Mouse (Mus musculus) neural tube, embryonic 15.5 days (tissue): ENCODE results near the gene Nedd1. TPM values are rescaled to one million over a fixed set of nuclear protein-coding genes. Genes with fewer than 3 reads are reported as not detected.

Source experiments
- ATAC-seq: fragments of 200-750 bp; cut with Nextera tagmentation; 2 replicates; pipeline ENCODE4 v1.8.0; 2017; ENCODE audit warnings: mild to moderate bottlenecking, moderate TSS enrichment, moderate library complexity; ENCODE audit not compliant: low FRiP score
- H3K27ac ChIP-seq: fragments of 300-500 bp; sonication (generic); replicated peaks from 2 replicates; pipeline ENCODE4 v1.5.1; 2015; ENCODE audit warnings: mild to moderate bottlenecking, inconsistent platforms
- H3K27me3 ChIP-seq: fragments of 300-500 bp; sonication (generic); replicated peaks from 2 replicates; pipeline ENCODE4 v1.6.1; 2015; ENCODE audit warnings: inconsistent platforms
- H3K36me3 ChIP-seq: fragments of 300-500 bp; sonication (generic); 2 replicates; pipeline ENCODE4 v1.6.1; 2015; ENCODE audit warnings: inconsistent platforms
- H3K4me1 ChIP-seq: fragments of 300-500 bp; sonication (generic); 2 replicates; pipeline ENCODE4 v1.6.1; 2015; ENCODE audit warnings: inconsistent platforms
- H3K4me2 ChIP-seq: fragments of 300-500 bp; sonication (generic); 2 replicates; pipeline ENCODE4 v1.6.1; 2015; ENCODE audit warnings: inconsistent platforms, mild to moderate bottlenecking, moderate library complexity
- H3K4me3 ChIP-seq: fragments of 300-500 bp; sonication (generic); replicated peaks from 2 replicates; pipeline ENCODE4 v1.5.1; 2015; ENCODE audit warnings: mild to moderate bottlenecking, inconsistent platforms
- H3K9ac ChIP-seq: fragments of 300-500 bp; sonication (generic); replicated peaks from 2 replicates; pipeline ENCODE4 v1.6.1; 2015; ENCODE audit warnings: mild to moderate bottlenecking, inconsistent platforms
- H3K9me3 ChIP-seq: fragments of 300-500 bp; sonication (generic); replicated peaks from 2 replicates; pipeline ENCODE4 v1.6.1; 2016; ENCODE audit warnings: inconsistent platforms
- WGBS: fragments of 180-500 bp; shearing (Covaris S2); methylation state at CpG from one replicate; pipeline ENCODE4 v1.1.7; 2015; ENCODE audit warnings: mixed read lengths; 5-methylcytosine and 5-hydroxymethylcytosine counted together
- polyA plus RNA-seq: library from polyadenylated mRNA; unstranded; fragments of >200 nt; fragmentation: Nextera tagmentation; extraction: Ambion mirVana; gene quantifications from 2 replicates; pipeline ENCODE4 v1.2.1, GENCODE M21; 2015

The Nedd1 gene
- 11.0 and 18.0 TPM in 2 replicates for polyA plus RNA-seq

DNA sequence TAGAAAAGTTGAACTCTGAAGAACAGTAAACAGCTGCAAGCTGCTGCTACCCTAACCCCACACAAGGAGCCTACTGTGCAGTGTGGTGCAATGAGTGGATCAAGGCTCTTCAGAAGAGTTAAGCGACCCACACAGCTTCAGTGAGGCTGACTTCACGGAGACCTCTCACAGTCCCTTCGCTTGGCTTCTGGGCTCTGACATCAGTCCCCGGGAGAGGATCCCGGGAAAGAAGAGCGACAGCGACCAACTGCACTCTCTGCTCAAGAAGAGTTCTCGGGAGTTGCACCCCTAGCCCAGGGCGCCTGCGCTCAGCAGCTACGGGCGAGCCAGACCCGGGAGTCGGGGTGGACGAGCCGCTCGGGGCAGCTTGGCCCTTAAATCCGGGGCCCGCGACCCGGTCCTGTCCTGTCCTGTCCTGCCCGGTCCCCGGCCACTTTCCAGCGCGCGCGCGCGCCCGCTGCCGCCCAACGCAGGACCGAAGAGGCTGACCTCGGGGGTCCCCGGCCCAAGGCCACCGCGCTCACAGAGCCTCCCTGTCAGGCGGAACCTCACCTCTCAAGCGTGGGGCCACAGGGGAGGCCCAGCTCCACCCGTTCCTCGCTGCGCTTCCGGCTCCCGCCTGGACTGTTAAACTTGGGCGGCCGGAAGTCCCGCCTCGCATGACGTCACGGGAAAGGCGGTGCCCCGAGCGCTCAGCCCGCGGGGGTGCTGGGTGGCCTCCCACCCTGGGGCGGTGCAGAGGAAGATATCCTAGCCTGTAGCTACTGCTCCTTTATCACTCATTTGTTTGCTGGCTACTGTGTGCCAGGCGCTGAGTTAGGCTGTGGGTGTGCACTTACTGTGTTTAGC is at the start of gene Nedd1:
Gene Nedd1, minus strand, starts transcription at position 650 of the 849 bp plus-strand sequence.
- H3K27ac ChIP-seq, result peak within 1 kb of the TSS; percentile 82

GRCm38 (mm10) chr10:92754359-92754758 is 32.1 kb upstream of the Nedd1 start:
- Histone ChIP-seq H3K27me3 (no peaks in the 10 kb centered on the region), H3K4me3 (no peak overlapping the region), H3K9ac (no peak overlapping the region), H3K4me1 (0 out of 2 replicates have a peak, but pooled peaks cover 2% of the 10 kb centered on the region), H3K27ac (no peak overlapping the region), H3K36me3 (no peaks in the 10 kb centered on the region), H3K4me2 (no peak overlapping the region), H3K9me3 (no peaks in the 10 kb centered on the region)
- peak; percentile 50; the same call in 1 of the 2 replicates for ATAC-seq
- 58% methylated on average over 5 of the region's 5 CpGs for WGBS

More for the DNA sequence above, at the start of gene Nedd1:
- Histone ChIP-seq H3K4me3 (peak within 1 kb of the TSS; percentile 95), H3K9me3 (no peaks in the 10 kb centered on the region), H3K9ac (peak within 1 kb of the TSS; percentile 71), H3K36me3 (no peaks in the 10 kb centered on the region), H3K4me2 (peak within 1 kb of the TSS; percentile 90), H3K4me1 (peaks cover 15% of the 10 kb centered on the region), H3K27me3 (no peaks in the 10 kb centered on the region)
- ATAC-seq, result peak; percentile 99
- under 1% methylated on average over 54 of the region's 57 CpGs for WGBS

- no peak overlapping the region for H3K27ac ChIP-seq
- no peak overlapping the region for H3K4me2 ChIP-seq
- H3K4me1 ChIP-seq, result no peaks in the 10 kb centered on the region
- H3K36me3 ChIP-seq, result no peaks in the 10 kb centered on the region
- H3K27me3 ChIP-seq, result no peaks in the 10 kb centered on the region
- no peak overlapping the region for H3K4me3 ChIP-seq
- H3K9me3 ChIP-seq, result no peaks in the 10 kb centered on the region
- no peak for ATAC-seq
- 90% methylated on average over 3 of the region's 3 CpGs for WGBS
- no peak overlapping the region for H3K9ac ChIP-seq
These were observed 8.1 kb upstream of the Nedd1 start for GRCm38 (mm10) chr10:92730339-92730738.

- Histone ChIP-seq H3K27me3 (no peaks in the 10 kb centered on the region), H3K4me3 (no peak overlapping the region), H3K36me3 (no peaks in the 10 kb centered on the region), H3K9me3 (no peaks in the 10 kb centered on the region), H3K4me2 (no peak overlapping the region), H3K27ac (no peak overlapping the region), H3K9ac (no peak overlapping the region), H3K4me1 (no peaks in the 10 kb centered on the region)
- WGBS, result 78% methylated on average over 3 of the region's 3 CpGs
- ATAC-seq, result no peak
These were observed 6.5 kb upstream of the Nedd1 start for GRCm38 (mm10) chr10:92728723-92729122.

- H3K4me3 ChIP-seq, result peak overlapping the region; percentile 95
- H3K4me2 ChIP-seq, result peak overlapping the region; percentile 90
- H3K27ac ChIP-seq, result peak overlapping the region; percentile 82
- no peak for ATAC-seq
- H3K4me1 ChIP-seq, result peaks cover 15% of the 10 kb centered on the region
- no peaks in the 10 kb centered on the region for H3K36me3 ChIP-seq
- H3K27me3 ChIP-seq, result no peaks in the 10 kb centered on the region
- H3K9me3 ChIP-seq, result no peaks in the 10 kb centered on the region
- WGBS, result 26% methylated on average over 5 of the region's 5 CpGs
- H3K9ac ChIP-seq, result peak overlapping the region; percentile 71
These were observed 384 bp upstream of the Nedd1 start for GRCm38 (mm10) chr10:92722620-92722988.

- H3K27ac ChIP-seq, result no peak overlapping the region
- 69% methylated on average over 6 of the region's 6 CpGs for WGBS
- H3K4me1 ChIP-seq, result no peaks in the 10 kb centered on the region
- H3K9ac ChIP-seq, result no peak overlapping the region
- H3K27me3 ChIP-seq, result no peaks in the 10 kb centered on the region
- H3K36me3 ChIP-seq, result no peaks in the 10 kb centered on the region
- H3K4me2 ChIP-seq, result no peak overlapping the region
- no peaks in the 10 kb centered on the region for H3K9me3 ChIP-seq
- no peak for ATAC-seq
- H3K4me3 ChIP-seq, result no peak overlapping the region
These were observed 23.2 kb downstream of the Nedd1 start for GRCm38 (mm10) chr10:92699032-92699431.

- no peak overlapping the region for H3K27ac ChIP-seq
- no peaks in the 10 kb centered on the region for H3K36me3 ChIP-seq
- no peaks in the 10 kb centered on the region for H3K4me1 ChIP-seq
- ATAC-seq, result no peak
- H3K9ac ChIP-seq, result no peak overlapping the region
- no peaks in the 10 kb centered on the region for H3K9me3 ChIP-seq
- WGBS, result 90% methylated on average over 4 of the region's 4 CpGs
- H3K4me2 ChIP-seq, result no peak overlapping the region
- H3K4me3 ChIP-seq, result no peak overlapping the region
- H3K27me3 ChIP-seq, result no peaks in the 10 kb centered on the region
These were observed 47.2 kb downstream of the Nedd1 start for GRCm38 (mm10) chr10:92675056-92675455.

DNA sequence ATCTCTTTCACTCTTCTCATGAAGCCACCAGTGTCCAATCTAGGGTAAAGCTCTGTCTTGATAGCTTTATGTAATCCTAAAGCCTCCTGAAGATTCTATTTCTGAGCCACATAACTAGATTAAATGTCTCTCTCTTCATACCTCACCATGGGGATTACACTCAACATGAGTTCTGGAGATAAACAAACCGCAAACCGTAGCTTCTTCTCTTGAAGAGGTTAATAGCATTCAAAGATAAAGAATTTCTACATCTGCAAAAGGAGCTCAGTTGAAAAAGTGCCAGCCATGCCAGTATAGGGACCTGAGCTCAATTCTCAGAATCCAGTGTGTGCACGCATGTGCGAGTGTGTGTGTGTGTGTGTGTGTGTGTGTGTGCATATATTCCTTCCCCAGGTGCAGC is 50.3 kb downstream of the Nedd1 start:
- Histone ChIP-seq H3K4me1 (no peaks in the 10 kb centered on the region), H3K27me3 (no peaks in the 10 kb centered on the region), H3K4me3 (no peak overlapping the region), H3K36me3 (no peaks in the 10 kb centered on the region), H3K27ac (no peak overlapping the region), H3K9me3 (no peaks in the 10 kb centered on the region), H3K9ac (no peak overlapping the region), H3K4me2 (no peak overlapping the region)
- WGBS, result 96% methylated on average over 4 of the region's 4 CpGs
- no peak for ATAC-seq

DNA sequence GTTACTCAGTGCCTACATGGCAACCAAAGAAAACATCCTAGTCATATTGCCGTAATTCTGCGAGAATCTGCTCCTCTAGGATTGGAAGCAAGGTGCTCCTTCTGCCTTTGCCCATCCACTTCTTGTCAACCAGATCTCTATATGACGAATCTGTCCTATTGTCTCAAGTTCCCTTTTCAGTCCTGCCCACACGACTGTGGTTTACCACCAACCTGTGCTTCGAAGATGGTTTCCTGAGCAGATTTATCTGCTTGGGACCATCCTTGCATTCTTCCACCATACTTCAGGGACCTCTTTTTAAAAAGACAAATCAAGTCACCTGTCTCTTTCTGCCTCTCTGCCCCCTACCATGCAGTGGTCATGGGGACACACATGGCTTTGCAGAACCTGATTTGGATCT is 56.9 kb downstream of the Nedd1 start:
- no peaks in the 10 kb centered on the region for H3K4me1 ChIP-seq
- WGBS, result 88% methylated on average over 5 of the region's 5 CpGs
- no peak overlapping the region for H3K27ac ChIP-seq
- H3K9ac ChIP-seq, result no peak overlapping the region
- H3K4me3 ChIP-seq, result no peak overlapping the region
- H3K9me3 ChIP-seq, result no peaks in the 10 kb centered on the region
- no peaks in the 10 kb centered on the region for H3K27me3 ChIP-seq
- H3K4me2 ChIP-seq, result no peak overlapping the region
- no peaks in the 10 kb centered on the region for H3K36me3 ChIP-seq
- no peak for ATAC-seq

GRCm38 (mm10) chr10:92653266-92653665 is 69.0 kb downstream of the Nedd1 start:
- Histone ChIP-seq H3K4me3 (no peak overlapping the region), H3K9ac (no peak overlapping the region), H3K27ac (no peak overlapping the region), H3K36me3 (no peaks in the 10 kb centered on the region), H3K4me2 (no peak overlapping the region), H3K27me3 (no peaks in the 10 kb centered on the region), H3K4me1 (peaks cover 9% of the 10 kb centered on the region), H3K9me3 (no peaks in the 10 kb centered on the region)
- 59% methylated on average over 4 of the region's 4 CpGs for WGBS
- no peak for ATAC-seq

DNA sequence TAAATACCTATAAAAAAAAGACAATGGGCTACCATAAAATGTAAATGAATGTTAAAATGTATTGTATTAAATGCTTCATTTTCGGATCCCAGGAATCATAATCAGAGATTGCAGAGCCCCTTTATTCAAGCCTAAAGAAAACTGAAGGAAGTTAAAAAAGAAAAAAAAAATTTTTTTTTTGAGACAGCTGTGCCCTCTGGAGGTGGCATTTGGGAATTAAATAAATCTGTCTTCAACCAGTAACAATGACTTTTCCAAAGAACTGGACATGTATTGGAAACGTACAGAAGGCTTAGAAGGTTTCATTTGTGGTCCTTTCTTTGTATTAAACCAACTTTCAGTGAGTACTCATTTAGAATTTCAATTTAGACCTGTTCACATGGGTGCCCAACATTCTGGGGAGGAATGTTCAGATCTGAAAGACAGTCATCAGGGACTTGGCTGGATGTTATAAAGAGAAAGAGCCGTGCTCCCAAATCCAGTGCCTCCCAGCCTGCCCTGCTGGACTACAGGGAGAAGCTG is 69.8 kb downstream of the Nedd1 start:
- WGBS, result 28% methylated on average over 3 of the region's 3 CpGs
- H3K27ac ChIP-seq, result 0 out of 2 replicates have a peak overlapping the region, but pooled peaks have one; percentile 1

GRCm38 (mm10) chr10:92651266-92651665 is 71.0 kb downstream of the Nedd1 start:
- 91% methylated on average over 3 of the region's 3 CpGs for WGBS
- ATAC-seq, result no peak

More for the DNA sequence above, 69.8 kb downstream of the Nedd1 start:
- Histone ChIP-seq H3K4me3 (no peak overlapping the region), H3K9ac (no peak overlapping the region), H3K4me2 (no peak overlapping the region), H3K27me3 (no peaks in the 10 kb centered on the region), H3K9me3 (no peaks in the 10 kb centered on the region), H3K4me1 (peaks cover 9% of the 10 kb centered on the region), H3K36me3 (no peaks in the 10 kb centered on the region)
- no peak for ATAC-seq

More at GRCm38 (mm10) chr10:92651266-92651665, 71.0 kb downstream of the Nedd1 start:
- H3K9me3 ChIP-seq, result no peaks in the 10 kb centered on the region
- H3K4me1 ChIP-seq, result peaks cover 9% of the 10 kb centered on the region
- H3K27me3 ChIP-seq, result no peaks in the 10 kb centered on the region
- H3K36me3 ChIP-seq, result no peaks in the 10 kb centered on the region
- no peak overlapping the region for H3K4me3 ChIP-seq
- H3K27ac ChIP-seq, result no peak overlapping the region
- H3K9ac ChIP-seq, result no peak overlapping the region
- H3K4me2 ChIP-seq, result no peak overlapping the region
